Mouse (Mus musculus) heart, embryonic 12.5 days (tissue): ENCODE results near the gene Chrd. TPM values are rescaled to one million over a fixed set of nuclear protein-coding genes. Genes with fewer than 3 reads are reported as not detected.

ENCODE experiments used
- ATAC-seq: fragments of 200-750 bp; cut with Nextera tagmentation; 2 replicates; pipeline ENCODE4 v1.8.0; 2017; ENCODE audit warnings: moderate TSS enrichment, moderate library complexity; ENCODE audit not compliant: insufficient number of reproducible peaks, low FRiP score
- H3K27ac ChIP-seq: fragments of 300-500 bp; sonication (generic); 2 replicates; pipeline ENCODE4 v1.5.1; 2016; ENCODE audit warnings: mild to moderate bottlenecking, moderate library complexity; ENCODE audit not compliant: poor library complexity, severe bottlenecking
- H3K27me3 ChIP-seq: fragments of 300-500 bp; sonication (generic); replicated peaks from 2 replicates; pipeline ENCODE4 v1.6.1; 2016; ENCODE audit warnings: mild to moderate bottlenecking, moderate library complexity
- H3K36me3 ChIP-seq: fragments of 300-500 bp; sonication (generic); 2 replicates; pipeline ENCODE4 v1.6.1; 2016; ENCODE audit warnings: mild to moderate bottlenecking, moderate library complexity
- H3K4me1 ChIP-seq: fragments of 300-500 bp; sonication (generic); replicated peaks from 2 replicates; pipeline ENCODE4 v1.6.1; 2016; ENCODE audit warnings: mild to moderate bottlenecking
- H3K4me2 ChIP-seq: fragments of 300-500 bp; sonication (generic); 2 replicates; pipeline ENCODE4 v1.6.1; 2016; ENCODE audit warnings: mild to moderate bottlenecking, moderate library complexity
- H3K4me3 ChIP-seq: fragments of 300-500 bp; sonication (generic); 2 replicates; pipeline ENCODE4 v1.5.1; 2016; ENCODE audit warnings: mild to moderate bottlenecking
- H3K9ac ChIP-seq: fragments of 300-500 bp; sonication (generic); 2 replicates; pipeline ENCODE4 v1.6.1; 2016; ENCODE audit warnings: mild to moderate bottlenecking, moderate library complexity
- H3K9me3 ChIP-seq: fragments of 300-500 bp; sonication (generic); replicated peaks from 2 replicates; pipeline ENCODE4 v1.6.1; 2016; ENCODE audit warnings: mild to moderate bottlenecking, moderate library complexity
- WGBS: fragments of 180-500 bp; shearing (Covaris S2); methylation state at CpG from one replicate; pipeline ENCODE4 v1.1.7; 2016; 5-methylcytosine and 5-hydroxymethylcytosine counted together
- polyA plus RNA-seq: library from polyadenylated mRNA; unstranded; fragments of >200 nt; fragmentation: Nextera tagmentation; extraction: Ambion mirVana; gene quantifications from 2 replicates; pipeline ENCODE4 v1.2.1, GENCODE M21; 2016

Gene Chrd
- polyA plus RNA-seq, 1 experiment from 2014 or later = 0.54 TPM

DNA sequence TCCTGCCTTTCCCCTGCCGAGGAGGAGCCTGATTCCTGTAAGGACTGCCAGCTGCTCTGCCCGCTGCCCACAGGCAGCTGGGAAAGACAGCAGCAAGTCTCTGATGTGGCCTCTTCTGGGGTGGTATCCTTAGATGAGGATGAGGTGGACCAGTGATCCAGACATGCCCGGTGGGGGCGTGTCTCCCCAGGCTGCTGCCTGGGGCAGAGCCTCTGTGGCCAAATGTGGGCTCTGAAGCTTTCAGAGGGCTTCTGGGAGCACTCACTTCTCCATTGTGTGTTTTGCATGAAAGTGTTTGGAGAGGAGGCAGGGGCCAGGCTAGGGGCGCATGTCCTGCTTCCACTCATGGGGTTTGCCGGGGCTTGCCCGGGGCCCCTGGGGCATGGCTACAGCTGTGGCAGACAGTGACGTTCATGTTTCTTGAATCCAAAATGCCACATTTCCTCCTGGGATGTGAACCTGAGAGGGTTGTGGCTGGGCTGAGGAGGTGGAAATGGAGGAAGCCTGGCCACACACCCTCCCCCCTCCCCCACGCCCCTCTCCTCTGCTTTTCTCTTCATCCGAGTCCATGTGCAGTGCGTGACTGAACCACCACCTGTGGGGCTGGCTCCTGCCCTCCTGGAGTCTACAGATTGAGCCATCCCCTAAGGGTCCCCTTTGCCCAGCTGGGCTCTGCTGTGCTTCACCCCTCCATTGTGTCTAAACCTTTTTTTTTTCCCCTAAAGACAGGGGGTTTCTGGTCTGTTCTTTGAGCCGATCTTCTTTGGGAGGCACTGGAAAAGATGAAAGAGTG, 31.0 kb upstream of the Chrd start:
- H3K27me3 ChIP-seq = no peaks in the 10 kb centered on the region
- peaks cover 13% of the 10 kb centered on the region; the same call in 1 of the 2 replicates for H3K36me3 ChIP-seq
- no peak overlapping the region for H3K27ac ChIP-seq
- ATAC-seq = no peak
- H3K4me1 ChIP-seq = peaks cover 22% of the 10 kb centered on the region
- H3K4me3 ChIP-seq = no peak overlapping the region
- H3K9ac ChIP-seq = no peak overlapping the region
- 38% methylated on average over 12 of the region's 12 CpGs for WGBS
- no peaks in the 10 kb centered on the region for H3K9me3 ChIP-seq
- H3K4me2 ChIP-seq = peak overlapping the region; percentile 20; the same call in 1 of the 2 replicates

GRCm38 (mm10) chr16:20702522-20702893, 30.4 kb upstream of the Chrd start:
- Histone ChIP-seq H3K36me3 (peaks cover 19% of the 10 kb centered on the region), H3K4me2 (peak overlapping the region; percentile 20; the same call in 1 of the 2 replicates), H3K4me3 (no peak overlapping the region), H3K27me3 (no peaks in the 10 kb centered on the region), H3K27ac (no peak overlapping the region), H3K4me1 (peaks cover 24% of the 10 kb centered on the region), H3K9me3 (no peaks in the 10 kb centered on the region), H3K9ac (no peak overlapping the region)
- ATAC-seq = peak; percentile 71
- 3% methylated on average over 8 of the region's 8 CpGs for WGBS

DNA sequence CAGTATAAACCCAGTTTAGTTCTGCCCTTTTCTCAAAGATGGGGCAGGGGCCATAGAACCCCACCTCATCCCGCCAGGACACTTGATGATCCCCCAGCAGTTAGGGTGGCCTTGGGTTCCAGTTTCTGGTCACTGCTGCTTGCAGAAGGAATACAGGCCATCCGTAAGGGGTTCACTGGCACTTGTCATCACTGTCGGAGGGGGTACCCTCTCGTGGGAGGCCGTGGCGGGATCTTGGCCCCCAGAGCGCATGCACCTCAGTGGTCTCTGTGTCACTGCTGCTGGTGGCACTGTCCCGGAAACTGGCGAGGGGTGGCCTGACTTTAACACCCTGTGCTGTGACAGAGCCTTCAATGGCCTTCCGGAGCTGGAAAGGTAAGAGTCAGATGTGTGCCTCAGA, 29.9 kb upstream of the Chrd start:
- 89% methylated on average over 10 of the region's 10 CpGs for WGBS
- H3K4me1 ChIP-seq = peaks cover 24% of the 10 kb centered on the region
- no peak overlapping the region for H3K27ac ChIP-seq
- no peak overlapping the region for H3K4me3 ChIP-seq
- ATAC-seq = no peak
- no peak overlapping the region for H3K4me2 ChIP-seq
- no peaks in the 10 kb centered on the region for H3K27me3 ChIP-seq
- H3K9me3 ChIP-seq = no peaks in the 10 kb centered on the region
- no peak overlapping the region for H3K9ac ChIP-seq
- peaks cover 25% of the 10 kb centered on the region for H3K36me3 ChIP-seq

DNA sequence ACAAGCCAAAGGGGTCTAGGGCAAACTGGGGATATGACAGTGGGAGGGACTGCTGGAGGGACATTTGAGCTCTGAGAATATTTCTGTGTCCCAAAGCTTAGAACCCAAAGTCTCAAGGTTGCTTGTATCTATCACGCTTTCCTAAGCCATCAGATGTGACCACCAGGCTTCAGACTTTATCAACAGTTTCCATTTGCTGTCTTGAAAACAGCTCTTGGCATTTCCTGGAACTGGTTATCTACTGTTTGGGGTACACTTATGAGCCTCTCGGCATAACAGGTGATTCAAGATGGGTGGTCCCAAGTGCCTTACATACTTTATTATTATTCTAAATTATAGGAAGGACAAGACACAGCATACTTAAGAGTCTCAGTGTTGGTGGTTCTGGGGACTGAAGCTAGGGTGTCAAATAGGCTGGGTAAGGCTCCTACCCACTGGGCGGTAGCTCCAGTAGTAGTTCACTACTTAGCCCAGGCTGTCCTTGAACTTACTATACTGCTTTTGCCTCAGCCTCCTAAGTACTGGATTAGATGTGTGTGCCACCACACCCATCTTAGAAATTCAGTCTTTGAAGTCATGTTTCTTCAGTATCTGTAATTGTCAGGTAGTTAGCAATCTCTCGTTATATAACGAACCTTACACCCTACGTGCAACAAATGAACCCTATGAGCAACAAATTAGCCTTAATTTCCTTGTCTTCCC, 29.1 kb upstream of the Chrd start:
- no peak overlapping the region for H3K4me3 ChIP-seq
- H3K4me1 ChIP-seq = peaks cover 24% of the 10 kb centered on the region
- no peak overlapping the region for H3K27ac ChIP-seq
- H3K4me2 ChIP-seq = no peak overlapping the region
- no peaks in the 10 kb centered on the region for H3K27me3 ChIP-seq
- H3K9ac ChIP-seq = no peak overlapping the region
- 80% methylated on average over 6 of the region's 6 CpGs for WGBS
- no peaks in the 10 kb centered on the region for H3K9me3 ChIP-seq
- no peak for ATAC-seq
- H3K36me3 ChIP-seq = peaks cover 28% of the 10 kb centered on the region

GRCm38 (mm10) chr16:20705786-20706185, 27.1 kb upstream of the Chrd start:
- H3K36me3 ChIP-seq = peaks cover 34% of the 10 kb centered on the region
- 75% methylated on average over 3 of the region's 3 CpGs for WGBS

GRCm38 (mm10) chr16:20706407-20707055, 26.4 kb upstream of the Chrd start:
- no peak for ATAC-seq
- H3K4me3 ChIP-seq = no peak overlapping the region

More at GRCm38 (mm10) chr16:20705786-20706185, 27.1 kb upstream of the Chrd start:
- ATAC-seq = no peak
- Histone ChIP-seq H3K9me3 (no peaks in the 10 kb centered on the region), H3K4me3 (no peak overlapping the region), H3K9ac (no peak overlapping the region), H3K27me3 (no peaks in the 10 kb centered on the region), H3K4me1 (peaks cover 24% of the 10 kb centered on the region), H3K27ac (no peak overlapping the region), H3K4me2 (no peak overlapping the region)

DNA sequence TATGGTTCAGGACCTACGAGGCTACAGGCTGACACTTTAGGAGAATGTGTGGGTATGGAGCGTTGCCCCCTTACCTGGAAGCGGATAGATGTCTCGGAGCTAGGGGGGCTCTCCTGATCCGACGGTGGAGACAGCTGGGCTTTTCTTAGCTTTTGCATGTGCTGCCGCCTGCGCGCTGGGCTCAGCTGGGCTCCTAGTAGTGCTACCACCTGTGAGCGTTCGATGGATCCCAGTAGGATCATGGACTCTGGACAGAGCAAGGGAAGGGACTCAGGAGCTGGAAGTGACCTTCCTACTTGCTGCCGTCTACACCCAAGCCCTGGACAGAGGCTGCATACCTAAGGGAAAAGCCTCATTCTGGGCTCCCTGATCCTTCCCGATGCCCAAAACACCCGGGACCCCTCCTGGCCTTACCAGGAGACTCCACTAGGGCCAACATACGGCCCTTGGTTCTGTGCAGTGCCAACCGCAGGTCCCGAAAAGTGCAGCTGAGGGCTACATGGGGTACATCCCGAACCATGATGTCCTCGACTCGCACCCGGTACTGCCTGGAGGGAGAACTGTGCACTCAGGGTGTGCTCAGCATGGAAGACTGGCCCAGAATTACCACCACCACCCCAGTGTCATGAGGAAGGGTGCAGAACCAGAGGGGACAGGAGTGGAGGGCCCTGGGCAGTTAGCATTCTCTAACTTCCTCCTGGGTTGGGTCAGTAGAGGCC, 24.5 kb upstream of the Chrd start:
- no peak for ATAC-seq
- Histone ChIP-seq H3K9me3 (no peaks in the 10 kb centered on the region), H3K4me1 (peaks cover 13% of the 10 kb centered on the region), H3K36me3 (peaks cover 48% of the 10 kb centered on the region), H3K27ac (no peak overlapping the region), H3K27me3 (no peaks in the 10 kb centered on the region), H3K9ac (no peak overlapping the region), H3K4me3 (no peak overlapping the region), H3K4me2 (no peak overlapping the region)
- WGBS = 91% methylated on average over 21 of the region's 21 CpGs

More at GRCm38 (mm10) chr16:20706407-20707055, 26.4 kb upstream of the Chrd start:
- Histone ChIP-seq H3K9ac (no peak overlapping the region), H3K27me3 (no peaks in the 10 kb centered on the region), H3K36me3 (peaks cover 39% of the 10 kb centered on the region), H3K4me1 (peaks cover 22% of the 10 kb centered on the region), H3K27ac (no peak overlapping the region), H3K9me3 (no peaks in the 10 kb centered on the region), H3K4me2 (no peak overlapping the region)
- WGBS = 78% methylated on average over 2 of the region's 2 CpGs

DNA sequence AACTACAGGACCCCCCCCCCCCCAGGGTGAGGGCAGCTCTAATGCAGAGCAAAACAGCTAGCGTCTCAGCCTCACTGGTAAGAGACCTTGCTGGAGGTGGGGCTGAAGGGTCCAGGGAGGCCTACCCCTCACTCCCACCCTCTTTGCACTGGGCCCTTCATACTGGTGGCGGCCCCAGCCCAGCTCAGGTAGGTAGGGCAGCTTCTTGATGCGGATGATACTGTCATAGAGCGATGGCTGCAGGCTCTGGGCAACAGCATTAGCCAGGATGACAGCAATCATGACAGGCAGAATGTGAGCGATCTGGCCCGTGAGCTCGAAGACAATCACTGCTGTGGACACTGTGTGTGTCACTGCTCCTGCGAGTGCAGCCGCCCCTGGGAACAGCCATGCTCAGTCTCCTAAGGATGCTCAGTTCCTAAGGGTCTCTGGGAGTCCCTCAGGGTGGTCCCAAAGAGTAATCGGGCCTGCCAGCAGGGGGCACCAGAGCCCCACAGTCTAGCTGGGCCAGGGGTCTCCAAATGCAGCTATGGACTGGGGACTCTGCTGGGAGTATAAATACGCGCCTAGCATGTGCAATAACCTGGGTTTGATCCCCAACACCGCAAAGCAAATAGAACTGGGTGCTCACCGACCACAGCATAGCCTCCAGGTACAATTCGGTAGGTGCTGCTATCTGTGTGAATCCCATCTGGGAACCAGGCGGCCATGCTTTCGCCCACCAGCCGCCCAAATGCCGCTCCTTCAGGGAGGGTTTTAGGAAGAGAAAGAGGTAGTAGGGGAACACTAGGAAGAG, 23.8 kb upstream of the Chrd start:
- Histone ChIP-seq H3K4me1 (peaks cover 20% of the 10 kb centered on the region), H3K36me3 (peaks cover 48% of the 10 kb centered on the region), H3K4me2 (no peak overlapping the region), H3K27me3 (no peaks in the 10 kb centered on the region), H3K9me3 (no peaks in the 10 kb centered on the region), H3K4me3 (no peak overlapping the region), H3K27ac (no peak overlapping the region), H3K9ac (no peak overlapping the region)
- WGBS = 70% methylated on average over 19 of the region's 19 CpGs
- ATAC-seq = no peak

DNA sequence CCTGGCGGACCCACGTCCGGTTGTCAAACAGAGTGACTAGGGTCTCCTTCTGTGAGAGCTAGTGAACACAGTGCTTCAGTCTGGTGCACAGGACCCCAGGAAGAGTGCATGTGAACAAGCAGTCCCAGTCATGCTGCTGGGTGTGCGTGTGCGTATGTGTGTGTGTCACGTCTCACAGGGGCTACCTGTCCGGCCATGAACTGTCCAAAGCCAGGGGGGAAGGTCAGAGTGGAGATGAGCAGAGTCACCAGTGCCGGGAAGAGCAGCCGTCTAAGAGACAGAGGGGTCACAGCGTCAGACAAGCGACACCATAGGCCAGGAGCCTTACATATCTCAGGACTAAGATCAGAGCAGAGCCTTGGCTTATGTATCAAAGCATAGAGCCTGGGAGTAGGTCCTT, 22.6 kb upstream of the Chrd start:
- no peak for ATAC-seq
- H3K9ac ChIP-seq = no peak overlapping the region
- H3K9me3 ChIP-seq = no peaks in the 10 kb centered on the region
- H3K27ac ChIP-seq = no peak overlapping the region
- 89% methylated on average over 11 of the region's 11 CpGs for WGBS
- H3K27me3 ChIP-seq = no peaks in the 10 kb centered on the region
- peaks cover 32% of the 10 kb centered on the region for H3K4me1 ChIP-seq
- no peak overlapping the region for H3K4me2 ChIP-seq
- H3K4me3 ChIP-seq = no peak overlapping the region
- peaks cover 48% of the 10 kb centered on the region for H3K36me3 ChIP-seq

GRCm38 (mm10) chr16:20710810-20711209, 22.1 kb upstream of the Chrd start:
- WGBS = 77% methylated on average over 4 of the region's 4 CpGs
- H3K27ac ChIP-seq = no peak overlapping the region
- peaks cover 46% of the 10 kb centered on the region for H3K36me3 ChIP-seq
- no peaks in the 10 kb centered on the region for H3K27me3 ChIP-seq
- no peak overlapping the region for H3K9ac ChIP-seq
- H3K9me3 ChIP-seq = no peaks in the 10 kb centered on the region
- H3K4me3 ChIP-seq = no peak overlapping the region
- ATAC-seq = no peak
- no peak overlapping the region for H3K4me2 ChIP-seq
- H3K4me1 ChIP-seq = peaks cover 34% of the 10 kb centered on the region
